Mouse (Mus musculus): Measurements from ENCODE around the gene Hoxa3. TPM values are rescaled to one million over a fixed set of nuclear protein-coding genes. Genes with fewer than 3 reads are reported as not detected.

The Hoxa3 gene
- polyA plus RNA-seq, 1 experiment = not detected

- Histone ChIP-seq H3K4me1 (ENCODE audit: control insufficient read depth, insufficient read depth, low read length) (no peaks in the 10 kb centered on the region), H3K4me3 (ENCODE audit: insufficient read depth, low read length) (no peak overlapping the region), H3K27ac (ENCODE audit: insufficient read depth, low read length) (no peak overlapping the region)
- TF ChIP-seq CTCF (IDR thresholded peaks at IDR 0.05; ENCODE audit: extremely low read depth, insufficient read depth, low read length) (no peak), POLR2A (IDR thresholded peaks at IDR 0.05; ENCODE audit: extremely low read depth, insufficient read depth, low read length) (no peak)
Measured at GRCm38 (mm10) chr6:52214271-52214670, 1.1 kb upstream of the Hoxa3 start.

- H3K27ac ChIP-seq (ENCODE audit: insufficient read depth, low read length) = no peak overlapping the region
- no peak for TF ChIP-seq POLR2A (IDR thresholded peaks at IDR 0.05; ENCODE audit: extremely low read depth, insufficient read depth, low read length)
- TF ChIP-seq CTCF (IDR thresholded peaks at IDR 0.05; ENCODE audit: extremely low read depth, insufficient read depth, low read length) = no peak
- H3K4me3 ChIP-seq (ENCODE audit: insufficient read depth, low read length) = no peak overlapping the region
- no peaks in the 10 kb centered on the region for H3K4me1 ChIP-seq (ENCODE audit: control insufficient read depth, insufficient read depth, low read length)
Measured at GRCm38 (mm10) chr6:52212556-52213118, 499 bp downstream of the Hoxa3 start.

DNA sequence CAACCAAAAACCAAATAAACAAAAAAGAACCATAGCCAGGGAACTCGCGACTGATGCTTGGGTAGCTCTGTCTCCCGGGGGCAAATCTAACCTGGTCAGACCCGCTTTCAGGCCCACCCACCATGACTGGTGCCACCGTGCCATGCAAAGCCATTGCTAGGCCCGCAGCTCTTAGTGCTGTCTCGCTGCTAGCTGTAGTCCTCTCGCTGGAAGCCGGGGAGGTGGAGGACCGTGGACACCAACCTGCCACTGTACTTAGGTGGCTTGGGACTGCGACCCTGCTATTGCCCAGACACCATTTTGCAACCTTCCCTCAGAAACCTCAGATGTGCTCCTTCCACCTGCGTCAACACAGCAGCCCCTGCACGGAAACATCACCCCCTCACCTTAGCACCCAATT, 1.2 kb downstream of the Hoxa3 start:
- H3K27ac ChIP-seq (ENCODE audit: insufficient read depth, low read length) = no peak overlapping the region
- no peaks in the 10 kb centered on the region for H3K4me1 ChIP-seq (ENCODE audit: control insufficient read depth, insufficient read depth, low read length)
- no peak for TF ChIP-seq CTCF (IDR thresholded peaks at IDR 0.05; ENCODE audit: extremely low read depth, insufficient read depth, low read length)
- TF ChIP-seq POLR2A (IDR thresholded peaks at IDR 0.05; ENCODE audit: extremely low read depth, insufficient read depth, low read length) = no peak
- no peak overlapping the region for H3K4me3 ChIP-seq (ENCODE audit: insufficient read depth, low read length)

GRCm38 (mm10) chr6:52211170-52211935, 1.8 kb downstream of the Hoxa3 start:
- TF ChIP-seq POLR2A (IDR thresholded peaks at IDR 0.05; ENCODE audit: extremely low read depth, insufficient read depth, low read length) (no peak), CTCF (IDR thresholded peaks at IDR 0.05; ENCODE audit: extremely low read depth, insufficient read depth, low read length) (peak; percentile 30; the same call in 1 of the 2 replicates)
- H3K27ac ChIP-seq (ENCODE audit: insufficient read depth, low read length) = no peak overlapping the region
- no peak overlapping the region for H3K4me3 ChIP-seq (ENCODE audit: insufficient read depth, low read length)
- no peaks in the 10 kb centered on the region for H3K4me1 ChIP-seq (ENCODE audit: control insufficient read depth, insufficient read depth, low read length)

DNA sequence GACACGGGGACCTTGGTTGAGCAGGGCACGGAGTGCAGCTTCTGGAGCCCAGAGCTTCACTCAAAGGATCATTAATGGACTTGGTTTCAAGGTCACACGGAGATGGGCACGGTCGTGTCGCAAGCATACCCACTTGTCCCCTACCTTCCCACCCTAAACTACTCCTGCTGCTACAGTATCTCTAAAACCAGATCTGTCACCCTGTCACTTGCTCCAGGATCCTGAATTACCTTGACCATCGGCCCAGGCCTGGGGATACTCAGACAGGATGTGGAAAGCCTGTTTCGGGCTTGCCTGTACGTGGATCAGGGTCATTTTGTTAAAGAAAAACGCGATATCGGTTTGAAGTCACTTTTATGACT, 3.5 kb downstream of the Hoxa3 start:
- H3K4me1 ChIP-seq (ENCODE audit: control insufficient read depth, insufficient read depth, low read length) = no peaks in the 10 kb centered on the region
- H3K27ac ChIP-seq (ENCODE audit: insufficient read depth, low read length) = no peak overlapping the region
- no peak overlapping the region for H3K4me3 ChIP-seq (ENCODE audit: insufficient read depth, low read length)
- TF ChIP-seq POLR2A (IDR thresholded peaks at IDR 0.05; ENCODE audit: extremely low read depth, insufficient read depth, low read length) (no peak), CTCF (IDR thresholded peaks at IDR 0.05; ENCODE audit: extremely low read depth, insufficient read depth, low read length) (no peak)

DNA sequence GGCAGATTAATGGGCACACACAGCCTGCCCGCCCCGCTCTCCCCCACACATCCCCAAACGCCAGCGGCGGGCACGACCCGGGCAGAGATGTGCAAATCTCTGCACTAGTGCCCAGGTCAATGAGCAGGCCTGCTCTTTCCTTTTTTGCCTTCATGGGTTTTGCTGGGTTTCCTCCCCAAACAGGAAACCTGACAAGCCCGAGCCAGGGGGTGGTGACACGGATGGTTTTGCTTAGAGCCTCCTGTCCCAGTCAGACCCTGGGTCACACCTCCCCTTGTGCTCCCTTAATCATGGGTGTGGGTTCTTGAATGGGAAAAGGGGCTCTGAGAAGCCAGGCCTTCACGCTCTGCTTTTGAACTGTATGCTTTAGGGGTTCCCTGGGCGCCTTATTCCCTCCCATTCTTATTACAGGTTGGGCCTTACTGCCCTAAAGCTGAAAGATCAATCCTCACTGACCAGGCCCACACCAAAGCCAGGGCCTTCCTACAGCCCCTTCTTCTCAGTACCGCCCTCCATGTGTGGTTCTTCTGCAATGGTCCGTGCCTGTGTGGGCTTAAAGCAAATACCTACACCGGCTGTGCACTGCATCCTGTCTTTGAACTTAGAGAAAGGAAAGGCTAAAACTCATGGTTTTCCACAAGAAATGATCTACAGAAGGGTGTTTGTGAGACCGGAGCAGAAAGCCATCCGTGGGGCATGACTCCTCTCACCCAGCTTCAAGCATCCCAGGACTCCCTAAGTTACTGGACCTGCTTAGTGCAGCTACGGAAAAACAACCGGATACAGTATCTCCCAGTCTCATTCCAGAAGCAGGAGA, 4.1 kb downstream of the Hoxa3 start:
- no peak overlapping the region for H3K27ac ChIP-seq (ENCODE audit: insufficient read depth, low read length)
- H3K4me1 ChIP-seq (ENCODE audit: control insufficient read depth, insufficient read depth, low read length) = no peaks in the 10 kb centered on the region
- H3K4me3 ChIP-seq (ENCODE audit: insufficient read depth, low read length) = no peak overlapping the region
- no peak for TF ChIP-seq CTCF (IDR thresholded peaks at IDR 0.05; ENCODE audit: extremely low read depth, insufficient read depth, low read length)
- TF ChIP-seq POLR2A (IDR thresholded peaks at IDR 0.05; ENCODE audit: extremely low read depth, insufficient read depth, low read length) = no peak

- no peak within 1 kb of the TSS for H3K4me3 ChIP-seq (ENCODE audit: insufficient read depth, low read length)
- no peaks in the 10 kb centered on the region for H3K4me1 ChIP-seq (ENCODE audit: control insufficient read depth, insufficient read depth, low read length)
- no peak within 1 kb of the TSS for H3K27ac ChIP-seq (ENCODE audit: insufficient read depth, low read length)
- TF ChIP-seq POLR2A (IDR thresholded peaks at IDR 0.05; ENCODE audit: extremely low read depth, insufficient read depth, low read length) (no peak), CTCF (IDR thresholded peaks at IDR 0.05; ENCODE audit: extremely low read depth, insufficient read depth, low read length) (no peak)
Measured at GRCm38 (mm10) chr6:52208072-52208867, 4.9 kb downstream of the Hoxa3 start, which contains the start of gene Hoxa6. Hoxa6 (minus strand) TSS chr6:52208722.

GRCm38 (mm10) chr6:52207684-52207976, 5.5 kb downstream of the Hoxa3 start:
- Histone ChIP-seq H3K4me1 (ENCODE audit: control insufficient read depth, insufficient read depth, low read length) (no peaks in the 10 kb centered on the region), H3K4me3 (ENCODE audit: insufficient read depth, low read length) (no peak overlapping the region), H3K27ac (ENCODE audit: insufficient read depth, low read length) (no peak overlapping the region)
- TF ChIP-seq POLR2A (IDR thresholded peaks at IDR 0.05; ENCODE audit: extremely low read depth, insufficient read depth, low read length) (no peak), CTCF (IDR thresholded peaks at IDR 0.05; ENCODE audit: extremely low read depth, insufficient read depth, low read length) (no peak)
